In the genomic region with DNA sequence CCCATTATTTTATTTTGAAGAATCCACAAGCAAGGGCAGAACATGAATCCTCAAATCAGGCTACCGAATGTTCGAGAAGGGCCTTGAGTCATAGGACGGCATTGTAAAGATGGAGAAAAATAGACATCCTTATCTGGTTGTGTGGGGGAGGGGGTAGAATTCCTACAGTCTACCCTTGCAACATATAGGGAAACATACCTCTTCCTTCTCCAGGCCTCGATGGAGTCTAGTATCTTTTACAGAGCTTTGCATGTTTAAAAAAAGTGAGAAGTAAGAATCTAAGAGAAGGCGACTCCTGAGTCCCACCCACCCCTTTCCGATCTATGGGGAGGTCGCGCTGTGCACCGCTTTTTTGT, we compare ENCODE assay signal across 9 mouse cellular contexts. TPM values are rescaled to one million over a fixed set of nuclear protein-coding genes. Genes with fewer than 3 reads are reported as not detected.
DNase-seq lines count a peak whose midpoint lies in the region; ATAC-seq and TF ChIP-seq lines count a peak whose summit lies in the region.
"Had no signal": no experiment of that assay in that cellular context is flagged by ENCODE, and none has a peak within 500 bp of the region (broad histone marks: within the 10 kb centered on the region; RNA-seq: fewer than 3 reads in every experiment).

No protein-coding gene starts in this region.

- H3K9me3 ChIP-seq in heart, embryonic 12.5 days (replicated peaks) = no peaks in the 10 kb centered on the region
- no peaks in the 10 kb centered on the region for H3K9me3 ChIP-seq in forebrain, embryonic 10.5 days
- no peaks in the 10 kb centered on the region for H3K9me3 ChIP-seq in liver, embryonic 13.5 days (replicated peaks)

- no peaks in the 10 kb centered on the region for H3K79me2 ChIP-seq in C2C12 (ENCODE audit: control insufficient read depth, insufficient read depth)

- peak overlapping the region; percentile 88 for H3K4me3 ChIP-seq in heart, embryonic 12.5 days
- H3K4me3 ChIP-seq in C2C12 (ENCODE audit: insufficient read depth, poor library complexity, severe bottlenecking) = no peak overlapping the region
- H3K4me3 ChIP-seq in forebrain, embryonic 10.5 days = peak overlapping the region; percentile 85
- peak overlapping the region; percentile 56 for H3K4me3 ChIP-seq in liver, embryonic 13.5 days (replicated peaks)

- TF ChIP-seq CTCF in C2C12 (IDR thresholded peaks at IDR 0.05; ENCODE audit: control insufficient read depth, insufficient read depth, insufficient read length) = no peak

- peak overlapping the region; percentile 97 for H3K27ac ChIP-seq in heart, embryonic 12.5 days (ENCODE audit: poor library complexity, severe bottlenecking)
- H3K27ac ChIP-seq in forebrain, embryonic 10.5 days = peak overlapping the region; percentile 95
- H3K27ac ChIP-seq in liver, embryonic 13.5 days = no peak overlapping the region

- no peak for DNase-seq in heart, postnatal 36 days
- no peak for DNase-seq in forebrain, embryonic 10.5 days (ENCODE audit: extremely low spot score, low spot score)
- DNase-seq in liver, embryonic 13.5 days = no peak
- DNase-seq in adrenal gland, adult 18-20 months (ENCODE audit: low spot score in 2 of 2) = no peak
- no peak for DNase-seq in adrenal gland, postnatal 4 days (ENCODE audit: low spot score in 2 of 2)
- no peak for DNase-seq in cerebellum, adult 9-11 months

- no peak for ATAC-seq in heart, embryonic 12.5 days (ENCODE audit: insufficient number of reproducible peaks, low FRiP score)
- ATAC-seq in liver, embryonic 13.5 days (ENCODE audit: low read depth) = no peak

- H3K9ac ChIP-seq in heart, embryonic 12.5 days = peak overlapping the region; percentile 91
- no peak overlapping the region for H3K9ac ChIP-seq in liver, embryonic 13.5 days

- H3K79me3 ChIP-seq in C2C12 (ENCODE audit: low read depth) = no peaks in the 10 kb centered on the region

- intact Hi-C loops in heart, postnatal 36 days (cut with DNase I) = loop anchor here (2.0 kb wide), 1 partner anchor 80 kb away; a partner anchor contains a TSS

- WGBS in heart, embryonic 12.5 days = 1% methylated on average over 9 of the region's 9 CpGs
- 11% methylated on average over 9 of the region's 9 CpGs for WGBS in forebrain, embryonic 10.5 days
- WGBS in liver, embryonic 13.5 days (ENCODE audit: insufficient replicate concordance) = 6% methylated on average over 9 of the region's 9 CpGs

- H3K36me3 ChIP-seq in heart, embryonic 12.5 days = no peaks in the 10 kb centered on the region
- H3K36me3 ChIP-seq in C2C12 (ENCODE audit: control insufficient read depth, insufficient read depth) = no peaks in the 10 kb centered on the region
- H3K36me3 ChIP-seq in forebrain, embryonic 10.5 days (replicated peaks) = no peaks in the 10 kb centered on the region
- no peaks in the 10 kb centered on the region for H3K36me3 ChIP-seq in liver, embryonic 13.5 days
- H3K36me3 ChIP-seq: G1E had no signal

- peak overlapping the region; percentile 27 for H3ac ChIP-seq in C2C12 (ENCODE audit: control insufficient read depth, insufficient read length, low read depth)

- H3K4me2 ChIP-seq in heart, embryonic 12.5 days = peak overlapping the region; percentile 67
- H3K4me2 ChIP-seq in liver, embryonic 13.5 days = peak overlapping the region; percentile 65

- H3K4me1 ChIP-seq in heart, embryonic 12.5 days (replicated peaks) = peaks cover 37% of the 10 kb centered on the region
- peaks cover 15% of the 10 kb centered on the region for H3K4me1 ChIP-seq in forebrain, embryonic 10.5 days
- no peaks in the 10 kb centered on the region for H3K4me1 ChIP-seq in liver, embryonic 13.5 days (replicated peaks)

- no peaks in the 10 kb centered on the region for H3K27me3 ChIP-seq in heart, embryonic 12.5 days (replicated peaks)
- no peaks in the 10 kb centered on the region for H3K27me3 ChIP-seq in C2C12 (ENCODE audit: control insufficient read depth, insufficient read depth, insufficient read length)
- H3K27me3 ChIP-seq in forebrain, embryonic 10.5 days (ENCODE audit: poor library complexity, severe bottlenecking) = no peaks in the 10 kb centered on the region
- peaks cover 33% of the 10 kb centered on the region for H3K27me3 ChIP-seq in liver, embryonic 13.5 days

TF ChIP-seq in C2C12, 6 proteins besides CTCF, POLR2A, EP300 and RAD21:
- no peak for TF ChIP-seq CEBPB (IDR thresholded peaks at IDR 0.05; ENCODE audit: low read depth)

RNA-seq across cellular contexts. Expression of a gene that starts 0.4 kb away (rescaled TPM):
- 50.4 and 51.8 TPM in 2 replicates for polyA plus RNA-seq in heart, embryonic 12.5 days (2016; fragmentation: Nextera tagmentation; extraction: Ambion mirVana)
- total RNA-seq in heart, postnatal 36 days (2021) = 100 to 1,000 TPM; 216 to 218 TPM
- 2.4 TPM for polyA plus RNA-seq in C2C12 (2012; fragmentation: generic; extraction: Trizol)
- 5.8 and 7.5 TPM in 2 replicates for polyA plus RNA-seq in forebrain, embryonic 10.5 days (2016; fragmentation: Nextera tagmentation; extraction: Ambion mirVana)
- polyA plus RNA-seq in liver, embryonic 13.5 days (2015; fragmentation: Nextera tagmentation; extraction: Ambion mirVana) = 0.33 and 0.36 TPM in 2 replicates
- 1 to 10 TPM; 3.1 to 4.4 TPM for total RNA-seq in adrenal gland, adult 18-20 months (2021)
- total RNA-seq in adrenal gland, postnatal 4 days (2021) = 1 to 10 TPM; 7.0 to 8.0 TPM
